Mouse (Mus musculus) CH12.LX (cell line): ENCODE results near the gene Rfc4.

Source experiments
- CTCF ChIP-seq, 2 experiments: IDR thresholded peaks in 1 of 2; conservative IDR thresholded peaks in 1 of 2; 2 replicates each; pipeline ENCODE4 v1.5.1; 2011 to 2012; ENCODE audit warnings: low read depth in 2 of 2, low read length in 2 of 2, improper control_type of control experiment in 1 of 2, inconsistent platforms in 1 of 2, mild to moderate bottlenecking in 1 of 2, moderate library complexity in 1 of 2
- E2F4 ChIP-seq: IDR thresholded peaks from 2 replicates; pipeline ENCODE4 v1.6.1; 2011; ENCODE audit warnings: low read depth, low read length, improper control_type of control experiment; ENCODE audit not compliant: insufficient replicate concordance
- EP300 ChIP-seq: IDR thresholded peaks from 2 replicates; pipeline ENCODE4 v1.6.1; 2011; ENCODE audit warnings: low read length, improper control_type of control experiment
- GABPA ChIP-seq: IDR thresholded peaks from 2 replicates; pipeline ENCODE4 v1.6.1; 2012; ENCODE audit warnings: low read depth, low read length, improper control_type of control experiment, inconsistent platforms; ENCODE audit not compliant: insufficient replicate concordance
- JUN ChIP-seq: IDR thresholded peaks from 2 replicates; pipeline ENCODE4 v1.6.1; 2011; ENCODE audit warnings: low read depth, mild to moderate bottlenecking, low read length, improper control_type of control experiment, moderate library complexity; ENCODE audit not compliant: insufficient read depth
- MAX ChIP-seq: IDR thresholded peaks from 2 replicates; pipeline ENCODE4 v1.6.1; 2011; ENCODE audit warnings: low read length, improper control_type of control experiment
- POLR2A ChIP-seq: IDR thresholded peaks from 2 replicates; pipeline ENCODE4 v1.6.1; 2011; ENCODE audit warnings: low read depth, mild to moderate bottlenecking, improper control_type of control experiment, low read length
- POLR2AphosphoS2 ChIP-seq: IDR thresholded peaks from 2 replicates; pipeline ENCODE4 v1.6.1; 2011; ENCODE audit warnings: low read depth, low read length, improper control_type of control experiment
- RCOR1 ChIP-seq: conservative IDR thresholded peaks from 2 replicates; pipeline ENCODE4 v1.6.1; 2012; ENCODE audit warnings: low read depth, mild to moderate bottlenecking, inconsistent platforms, low read length, improper control_type of control experiment
- TCF12 ChIP-seq: IDR thresholded peaks from 2 replicates; pipeline ENCODE4 v1.6.1; 2014; ENCODE audit warnings: low read depth, mild to moderate bottlenecking, inconsistent platforms, low read length, improper control_type of control experiment
- USF2 ChIP-seq: conservative IDR thresholded peaks from 2 replicates; pipeline ENCODE4 v1.6.1; 2011; ENCODE audit warnings: low read depth, low read length, improper control_type of control experiment
- ZC3H11A ChIP-seq: IDR thresholded peaks from 2 replicates; pipeline ENCODE4 v1.6.1; 2012; ENCODE audit warnings: low read depth, mild to moderate bottlenecking, inconsistent platforms, low read length, improper control_type of control experiment

DNA sequence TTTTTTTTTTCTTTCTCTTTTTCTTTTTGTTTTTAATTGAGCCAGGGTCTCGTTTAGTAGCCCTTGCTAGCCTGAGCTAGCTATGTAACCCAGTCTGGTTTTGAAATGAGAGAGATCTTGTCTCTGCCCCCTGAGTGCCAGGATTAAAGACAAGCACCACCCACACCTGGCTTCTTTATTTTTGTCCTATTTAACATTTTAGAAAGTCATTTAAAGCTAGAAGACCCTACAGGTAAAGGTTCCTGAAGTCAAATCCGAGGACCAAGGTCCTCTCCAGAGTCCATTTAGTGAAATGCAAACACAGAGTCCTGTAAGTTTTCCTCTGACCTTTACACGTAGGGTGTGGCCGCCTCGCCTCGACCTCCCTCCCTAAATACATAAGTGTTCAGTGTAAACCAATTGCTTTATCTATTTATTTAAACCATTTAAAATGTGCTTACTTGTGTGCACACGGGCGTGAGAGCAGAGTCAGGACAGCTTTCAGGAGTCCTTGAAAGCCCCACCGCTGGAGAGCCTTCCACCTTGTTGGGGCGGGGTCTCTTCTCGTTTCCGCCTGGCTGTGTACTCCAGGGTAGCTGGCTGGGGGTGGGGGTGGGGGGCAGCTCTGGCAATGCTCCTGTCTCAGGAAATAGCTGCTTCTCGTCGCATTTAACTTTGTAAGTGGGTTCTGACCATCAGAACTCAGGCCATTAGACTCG, 25.0 kb downstream of the Rfc4 start:
- no peak for TF ChIP-seq CTCF (conservative IDR thresholded peaks at IDR 0.05 in 1 of 2, IDR thresholded peaks at IDR 0.05 in 1 of 2; ENCODE audit: low read depth in 2 of 2, low read length in 2 of 2)
- peak; percentile 70 for TF ChIP-seq POLR2A
- TF ChIP-seq JUN, result no peak
- TF ChIP-seq ZC3H11A, result no peak
- TF ChIP-seq USF2, result no peak
- no peak for TF ChIP-seq POLR2AphosphoS2
- 0 out of 2 replicates have a peak, but pooled peaks have one; percentile 4 for TF ChIP-seq EP300
- TF ChIP-seq TCF12, result peak; percentile 58
- no peak; the same call in 1 of the 2 replicates for TF ChIP-seq MAX
- no peak for TF ChIP-seq E2F4
- TF ChIP-seq RCOR1, result 0 out of 2 replicates have a peak, but pooled peaks have one; percentile 39
- no peak for TF ChIP-seq GABPA
